Mouse (Mus musculus) urinary bladder, adult 2 months (tissue): Measurements from ENCODE around the gene Nck1. TPM values are rescaled to one million over a fixed set of nuclear protein-coding genes. Genes with fewer than 3 reads are reported as not detected.
A peak's percentile ranks its signal among the peaks of the same experiment; 100 is the strongest.

Source experiments
- DNase-seq: peaks from one replicate; pipeline ENCODE4 v3.0.0; 2022; ENCODE audit warnings: low spot score
- polyA plus RNA-seq: library from polyadenylated mRNA; depleted of rRNA; stranded (reverse); fragments of >200 nt; gene quantifications from 2 replicates; pipeline ENCODE4 v1.2.3, GENCODE M21; 2012; rRNA removed

The Nck1 gene
- 39.9 and 46.6 TPM in 2 replicates for polyA plus RNA-seq

GRCm38 (mm10) chr9:100545715-100546593 lies at the start of gene Nck1:
TSS of gene Nck1 (minus strand) at chr9:100546134.
- DNase-seq, result peak; percentile 98

- no peak for DNase-seq
These were observed 44.5 kb upstream of the Nck1 start for GRCm38 (mm10) chr9:100590462-100590861.

GRCm38 (mm10) chr9:100584031-100584430 lies 38.1 kb upstream of the Nck1 start:
- DNase-seq, result no peak

GRCm38 (mm10) chr9:100582883-100583575 lies 37.1 kb upstream of the Nck1 start:
- no peak for DNase-seq

- no peak for DNase-seq
These were observed 35.9 kb upstream of the Nck1 start for GRCm38 (mm10) chr9:100581543-100582492.

GRCm38 (mm10) chr9:100580196-100580740 lies 34.3 kb upstream of the Nck1 start:
- no peak for DNase-seq

- DNase-seq, result no peak
These were observed 28.0 kb upstream of the Nck1 start for GRCm38 (mm10) chr9:100573942-100574341.

GRCm38 (mm10) chr9:100573300-100573699 lies 27.4 kb upstream of the Nck1 start:
- no peak for DNase-seq

- DNase-seq, result no peak
These were observed 25.6 kb upstream of the Nck1 start for GRCm38 (mm10) chr9:100571511-100571910.

- peak; percentile 43 for DNase-seq
These were observed 24.8 kb upstream of the Nck1 start, which contains the start of gene Slc35g2 for GRCm38 (mm10) chr9:100570626-100571233. TSS of gene Slc35g2 (minus strand) at chr9:100571090.

GRCm38 (mm10) chr9:100569798-100570625 lies 24.1 kb upstream of the Nck1 start:
- no peak for DNase-seq

GRCm38 (mm10) chr9:100560251-100560890 lies 14.4 kb upstream of the Nck1 start:
- DNase-seq, result no peak

GRCm38 (mm10) chr9:100558991-100559390 lies 13.1 kb upstream of the Nck1 start:
- no peak for DNase-seq

GRCm38 (mm10) chr9:100558023-100558573 lies 12.2 kb upstream of the Nck1 start:
- DNase-seq, result no peak

GRCm38 (mm10) chr9:100555686-100556085 lies 9.8 kb upstream of the Nck1 start:
- no peak for DNase-seq

- DNase-seq, result no peak
These were observed 2.4 kb upstream of the Nck1 start for GRCm38 (mm10) chr9:100548313-100548712.

GRCm38 (mm10) chr9:100546594-100546910 lies 618 bp upstream of the Nck1 start:
- DNase-seq, result no peak

GRCm38 (mm10) chr9:100544948-100545714 lies 803 bp downstream of the Nck1 start:
- DNase-seq, result no peak
